Mouse (Mus musculus): ENCODE results near the gene 4930426L09Rik.

DNA sequence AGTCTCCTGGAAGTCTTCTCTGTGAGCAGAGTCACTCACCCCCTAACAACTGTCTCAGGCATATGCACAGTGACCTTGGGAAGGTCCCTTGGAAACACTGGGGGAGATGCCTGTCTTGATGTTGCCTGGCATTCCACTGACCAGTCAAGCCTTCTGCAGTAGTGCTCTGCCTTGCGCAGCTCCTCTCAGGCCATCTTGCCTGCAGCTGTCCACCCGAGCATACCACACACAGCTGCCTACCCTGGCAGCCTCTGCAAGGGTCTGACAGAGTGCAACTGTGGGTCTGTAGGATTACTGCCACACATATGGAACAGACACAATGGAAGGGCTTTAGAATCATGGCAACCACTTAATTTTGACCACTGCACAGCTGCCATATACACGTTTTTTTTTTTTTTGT lies 33.0 kb upstream of the 4930426L09Rik start:
- TF ChIP-seq CHD2 (IDR thresholded peaks at IDR 0.05; ENCODE audit: low read depth, low read length) = no peak
- no peak for TF ChIP-seq ZC3H11A (IDR thresholded peaks at IDR 0.05; ENCODE audit: borderline replicate concordance, low read depth, low read length)
- TF ChIP-seq MAFK (IDR thresholded peaks at IDR 0.05; ENCODE audit: insufficient read depth, low read depth, low read length) = no peak
- no peak for TF ChIP-seq ZNF384 (IDR thresholded peaks at IDR 0.05; ENCODE audit: low read depth, low read length)
- TF ChIP-seq HCFC1 (IDR thresholded peaks at IDR 0.05; ENCODE audit: borderline replicate concordance, insufficient read depth, low read length) = no peak

Measured in ES-E14 (cell line).